Mouse (Mus musculus) lung, postnatal 0 days (tissue): Measurements from ENCODE around the gene Htr3b.

ENCODE experiments used
- CTCF ChIP-seq: IDR thresholded peaks from 2 replicates; pipeline ENCODE4 v1.5.1; 2016; ENCODE audit warnings: antibody characterized with exemption, mild to moderate bottlenecking
- EP300 ChIP-seq: IDR thresholded peaks from 2 replicates; pipeline ENCODE4 v1.6.1; 2016; ENCODE audit warnings: antibody characterized with exemption, mild to moderate bottlenecking, control low read depth

DNA sequence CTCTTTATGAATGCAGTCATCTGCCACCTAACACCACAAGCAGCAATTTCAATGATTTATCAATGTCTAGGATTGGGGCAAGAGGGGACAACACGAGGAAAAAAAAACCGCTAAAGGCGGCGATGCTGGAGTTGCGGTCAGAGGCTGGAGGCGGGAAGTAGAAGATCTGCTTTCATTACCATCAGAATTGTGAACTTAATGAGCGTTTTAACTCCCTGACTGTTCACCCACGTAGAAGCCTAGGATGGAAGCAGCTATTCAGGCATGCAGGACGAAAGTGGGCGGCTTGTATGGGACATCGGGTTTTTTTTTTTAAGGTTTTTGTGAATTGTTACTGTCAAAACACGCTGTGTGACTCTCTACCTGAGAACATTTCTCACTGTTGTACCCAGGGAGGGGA is 3.5 kb downstream of the Htr3b start:
- TF ChIP-seq CTCF (no peak), EP300 (no peak)
